Mouse (Mus musculus) gastrocnemius, postnatal 25 days (tissue): ENCODE data around the gene Hoxb8. TPM values are rescaled to one million over a fixed set of nuclear protein-coding genes. Genes with fewer than 3 reads are reported as not detected.
A peak's percentile ranks its signal among the peaks of the same experiment; 100 is the strongest.

Experiments
- DNase-seq: peaks from one replicate; pipeline ENCODE4 v3.0.0; 2022
- long read RNA-seq, 2 experiments: library from polyadenylated mRNA; stranded (forward); transcript quantifications; one replicate each; pipeline ENCODE4 v2.0.0; 2021
- total RNA-seq, 2 experiments: library from RNA; stranded (reverse); gene quantifications; 1 replicate in 1 of 2; 2 replicates in 1 of 2; pipeline ENCODE4 v1.2.3; 2021

The Hoxb8 gene
- total RNA-seq, result under 1 TPM; 0.28 to 0.46 TPM
- long read RNA-seq, experiment 1, result 0 reads
- long read RNA-seq, experiment 2, result 0 reads

GRCm38 (mm10) chr11:96281855-96282570 is at the start of gene Hoxb8:
TSS of gene Hoxb8 (plus strand) at chr11:96281905.
- no peak for DNase-seq

- peak; percentile 9 for DNase-seq
These were observed 46.8 kb upstream of the Hoxb8 start for GRCm38 (mm10) chr11:96234906-96235305.

- DNase-seq, result no peak
These were observed 41.5 kb upstream of the Hoxb8 start for GRCm38 (mm10) chr11:96240211-96240610.

GRCm38 (mm10) chr11:96250901-96251300 is 30.8 kb upstream of the Hoxb8 start:
- DNase-seq, result no peak

GRCm38 (mm10) chr11:96251480-96252031 is 30.1 kb upstream of the Hoxb8 start:
- DNase-seq, result no peak

GRCm38 (mm10) chr11:96252541-96253120 is 29.1 kb upstream of the Hoxb8 start:
- DNase-seq, result no peak

GRCm38 (mm10) chr11:96254221-96254620 is 27.5 kb upstream of the Hoxb8 start:
- DNase-seq, result no peak

GRCm38 (mm10) chr11:96255111-96255995 is 26.4 kb upstream of the Hoxb8 start:
- DNase-seq, result no peak

- DNase-seq, result no peak
These were observed 25.7 kb upstream of the Hoxb8 start for GRCm38 (mm10) chr11:96255996-96256445.

GRCm38 (mm10) chr11:96257141-96257540 is 24.6 kb upstream of the Hoxb8 start:
- no peak for DNase-seq

GRCm38 (mm10) chr11:96259038-96259437 is 22.7 kb upstream of the Hoxb8 start:
- no peak for DNase-seq

- DNase-seq, result no peak
These were observed 22.2 kb upstream of the Hoxb8 start for GRCm38 (mm10) chr11:96259511-96259910.

- no peak for DNase-seq
These were observed 21.3 kb upstream of the Hoxb8 start for GRCm38 (mm10) chr11:96260310-96260970.

- DNase-seq, result no peak
These were observed 20.3 kb upstream of the Hoxb8 start for GRCm38 (mm10) chr11:96261323-96261890.

GRCm38 (mm10) chr11:96262262-96262830 is 19.4 kb upstream of the Hoxb8 start:
- no peak for DNase-seq

GRCm38 (mm10) chr11:96263636-96264389 is 17.9 kb upstream of the Hoxb8 start:
- DNase-seq, result no peak

- no peak for DNase-seq
These were observed 17.2 kb upstream of the Hoxb8 start for GRCm38 (mm10) chr11:96264390-96265020.

GRCm38 (mm10) chr11:96265954-96266353 is 15.8 kb upstream of the Hoxb8 start:
- DNase-seq, result no peak

GRCm38 (mm10) chr11:96267021-96267920 is 14.4 kb upstream of the Hoxb8 start:
- no peak for DNase-seq
